Mouse (Mus musculus): ENCODE data around the gene Fgr. TPM values are rescaled to one million over a fixed set of nuclear protein-coding genes. Genes with fewer than 3 reads are reported as not detected.

Fgr gene
- polyA plus RNA-seq, 1 experiment from 2014 or later, result 0.85 TPM

GRCm38 (mm10) chr4:132954530-132955394 lies 19.1 kb upstream of the Fgr start:
- no peaks in the 10 kb centered on the region for H3K36me3 ChIP-seq (ENCODE audit: control insufficient read depth, insufficient read depth, low read length)
- H3K27ac ChIP-seq (replicated peaks; ENCODE audit: low read depth, low read length), result no peak overlapping the region
- no peak overlapping the region for H3K4me3 ChIP-seq (ENCODE audit: low read depth, low read length)
- no peak overlapping the region for H3K9ac ChIP-seq (ENCODE audit: low read depth, low read length)
- no peaks in the 10 kb centered on the region for H3K27me3 ChIP-seq (replicated peaks; ENCODE audit: control insufficient read depth, insufficient read depth, low read length)
- ATAC-seq (ENCODE audit: low read depth) (no peak), DNase-seq (ENCODE audit: low spot score) (no peak)
- H3K4me1 ChIP-seq (ENCODE audit: control insufficient read depth, insufficient read depth, low read length), result peaks cover 12% of the 10 kb centered on the region
- WGBS, result 62% methylated on average over 7 of the region's 7 CpGs
- no peak overlapping the region for H3K4me2 ChIP-seq (ENCODE audit: low read depth, low read length)
- no peaks in the 10 kb centered on the region for H3K9me3 ChIP-seq (ENCODE audit: control insufficient read depth, low read length)

- Histone ChIP-seq H3K36me3 (ENCODE audit: control insufficient read depth, insufficient read depth, low read length) (no peaks in the 10 kb centered on the region), H3K27me3 (replicated peaks; ENCODE audit: control insufficient read depth, insufficient read depth, low read length) (no peaks in the 10 kb centered on the region), H3K27ac (replicated peaks; ENCODE audit: low read depth, low read length) (no peak overlapping the region), H3K4me2 (ENCODE audit: low read depth, low read length) (no peak overlapping the region), H3K4me3 (ENCODE audit: low read depth, low read length) (no peak overlapping the region), H3K4me1 (ENCODE audit: control insufficient read depth, insufficient read depth, low read length) (peaks cover 7% of the 10 kb centered on the region), H3K9ac (ENCODE audit: low read depth, low read length) (no peak overlapping the region), H3K9me3 (ENCODE audit: control insufficient read depth, low read length) (no peaks in the 10 kb centered on the region)
- 38% methylated on average over 2 of the region's 2 CpGs for WGBS
- no peak for DNase-seq (ENCODE audit: low spot score)
- ATAC-seq (ENCODE audit: low read depth), result no peak
These were observed 18.5 kb upstream of the Fgr start for GRCm38 (mm10) chr4:132955395-132955791.

- WGBS, result 11% methylated on average over 10 of the region's 10 CpGs
- peak; percentile 87 for ATAC-seq (ENCODE audit: low read depth)
- Histone ChIP-seq H3K36me3 (ENCODE audit: control insufficient read depth, insufficient read depth, low read length) (no peaks in the 10 kb centered on the region), H3K4me1 (ENCODE audit: control insufficient read depth, insufficient read depth, low read length) (peaks cover 12% of the 10 kb centered on the region), H3K9ac (ENCODE audit: low read depth, low read length) (no peak overlapping the region), H3K4me3 (ENCODE audit: low read depth, low read length) (no peak overlapping the region), H3K9me3 (ENCODE audit: control insufficient read depth, low read length) (no peaks in the 10 kb centered on the region), H3K4me2 (ENCODE audit: low read depth, low read length) (0 out of 2 replicates have a peak overlapping the region, but pooled peaks have one; percentile 12), H3K27me3 (replicated peaks; ENCODE audit: control insufficient read depth, insufficient read depth, low read length) (no peaks in the 10 kb centered on the region), H3K27ac (replicated peaks; ENCODE audit: low read depth, low read length) (peak overlapping the region; percentile 78)
- DNase-seq (ENCODE audit: low spot score), result peak; percentile 86
These were observed 14.9 kb upstream of the Fgr start for GRCm38 (mm10) chr4:132958741-132959678.

- no peak for ATAC-seq (ENCODE audit: low read depth)
- H3K27me3 ChIP-seq (replicated peaks; ENCODE audit: control insufficient read depth, insufficient read depth, low read length), result no peaks in the 10 kb centered on the region
- peak overlapping the region; percentile 78; the same call in 1 of the 2 replicates for H3K27ac ChIP-seq (replicated peaks; ENCODE audit: low read depth, low read length)
- 41% methylated on average over 3 of the region's 3 CpGs for WGBS
- H3K36me3 ChIP-seq (ENCODE audit: control insufficient read depth, insufficient read depth, low read length), result no peaks in the 10 kb centered on the region
- peaks cover 12% of the 10 kb centered on the region for H3K4me1 ChIP-seq (ENCODE audit: control insufficient read depth, insufficient read depth, low read length)
- no peak overlapping the region for H3K4me3 ChIP-seq (ENCODE audit: low read depth, low read length)
- no peak for DNase-seq (ENCODE audit: low spot score)
- H3K9me3 ChIP-seq (ENCODE audit: control insufficient read depth, low read length), result no peaks in the 10 kb centered on the region
- no peak overlapping the region for H3K9ac ChIP-seq (ENCODE audit: low read depth, low read length)
- H3K4me2 ChIP-seq (ENCODE audit: low read depth, low read length), result no peak overlapping the region
These were observed 14.2 kb upstream of the Fgr start for GRCm38 (mm10) chr4:132959679-132960045.

- Histone ChIP-seq H3K27me3 (replicated peaks; ENCODE audit: control insufficient read depth, insufficient read depth, low read length) (no peaks in the 10 kb centered on the region), H3K36me3 (ENCODE audit: control insufficient read depth, insufficient read depth, low read length) (no peaks in the 10 kb centered on the region), H3K27ac (replicated peaks; ENCODE audit: low read depth, low read length) (no peak overlapping the region), H3K9me3 (ENCODE audit: control insufficient read depth, low read length) (no peaks in the 10 kb centered on the region), H3K9ac (ENCODE audit: low read depth, low read length) (no peak overlapping the region), H3K4me1 (ENCODE audit: control insufficient read depth, insufficient read depth, low read length) (peaks cover 12% of the 10 kb centered on the region), H3K4me2 (ENCODE audit: low read depth, low read length) (no peak overlapping the region), H3K4me3 (ENCODE audit: low read depth, low read length) (no peak overlapping the region)
- WGBS, result 57% methylated on average over 5 of the region's 5 CpGs
- DNase-seq (ENCODE audit: low spot score) (no peak), ATAC-seq (ENCODE audit: low read depth) (no peak)
These were observed 13.6 kb upstream of the Fgr start for GRCm38 (mm10) chr4:132960313-132960712.

GRCm38 (mm10) chr4:132960864-132961639 lies 12.8 kb upstream of the Fgr start:
- ATAC-seq (ENCODE audit: low read depth), result no peak
- 59% methylated on average over 13 of the region's 13 CpGs for WGBS
- no peak for DNase-seq (ENCODE audit: low spot score)
- no peaks in the 10 kb centered on the region for H3K27me3 ChIP-seq (replicated peaks; ENCODE audit: control insufficient read depth, insufficient read depth, low read length)
- no peak overlapping the region for H3K9ac ChIP-seq (ENCODE audit: low read depth, low read length)
- H3K4me2 ChIP-seq (ENCODE audit: low read depth, low read length), result no peak overlapping the region
- no peak overlapping the region for H3K27ac ChIP-seq (replicated peaks; ENCODE audit: low read depth, low read length)
- H3K4me1 ChIP-seq (ENCODE audit: control insufficient read depth, insufficient read depth, low read length), result peaks cover 12% of the 10 kb centered on the region
- H3K4me3 ChIP-seq (ENCODE audit: low read depth, low read length), result no peak overlapping the region
- no peaks in the 10 kb centered on the region for H3K36me3 ChIP-seq (ENCODE audit: control insufficient read depth, insufficient read depth, low read length)
- H3K9me3 ChIP-seq (ENCODE audit: control insufficient read depth, low read length), result no peaks in the 10 kb centered on the region

GRCm38 (mm10) chr4:132961866-132962265 lies 12.0 kb upstream of the Fgr start:
- H3K4me1 ChIP-seq (ENCODE audit: control insufficient read depth, insufficient read depth, low read length), result peaks cover 12% of the 10 kb centered on the region
- no peak overlapping the region for H3K9ac ChIP-seq (ENCODE audit: low read depth, low read length)
- ATAC-seq (ENCODE audit: low read depth) (no peak), DNase-seq (ENCODE audit: low spot score) (no peak)
- no peak overlapping the region for H3K27ac ChIP-seq (replicated peaks; ENCODE audit: low read depth, low read length)
- WGBS, result 67% methylated on average over 5 of the region's 5 CpGs
- H3K27me3 ChIP-seq (replicated peaks; ENCODE audit: control insufficient read depth, insufficient read depth, low read length), result no peaks in the 10 kb centered on the region
- no peak overlapping the region for H3K4me2 ChIP-seq (ENCODE audit: low read depth, low read length)
- H3K4me3 ChIP-seq (ENCODE audit: low read depth, low read length), result no peak overlapping the region
- H3K36me3 ChIP-seq (ENCODE audit: control insufficient read depth, insufficient read depth, low read length), result no peaks in the 10 kb centered on the region
- H3K9me3 ChIP-seq (ENCODE audit: control insufficient read depth, low read length), result no peaks in the 10 kb centered on the region

- DNase-seq (ENCODE audit: low spot score) (no peak), ATAC-seq (ENCODE audit: low read depth) (no peak)
- no peak overlapping the region for H3K27ac ChIP-seq (replicated peaks; ENCODE audit: low read depth, low read length)
- H3K9me3 ChIP-seq (ENCODE audit: control insufficient read depth, low read length), result no peaks in the 10 kb centered on the region
- no peak overlapping the region for H3K4me3 ChIP-seq (ENCODE audit: low read depth, low read length)
- 90% methylated on average over 4 of the region's 4 CpGs for WGBS
- no peak overlapping the region for H3K9ac ChIP-seq (ENCODE audit: low read depth, low read length)
- H3K36me3 ChIP-seq (ENCODE audit: control insufficient read depth, insufficient read depth, low read length), result no peaks in the 10 kb centered on the region
- H3K27me3 ChIP-seq (replicated peaks; ENCODE audit: control insufficient read depth, insufficient read depth, low read length), result no peaks in the 10 kb centered on the region
- H3K4me1 ChIP-seq (ENCODE audit: control insufficient read depth, insufficient read depth, low read length), result peaks cover 12% of the 10 kb centered on the region
- no peak overlapping the region for H3K4me2 ChIP-seq (ENCODE audit: low read depth, low read length)
These were observed 11.3 kb upstream of the Fgr start for GRCm38 (mm10) chr4:132962628-132963027.

All from embryonic facial prominence, embryonic 14.5 days (tissue).